Mouse (Mus musculus): Measurements from ENCODE around the gene S100a4.

- TF ChIP-seq MAX (IDR thresholded peaks at IDR 0.05; ENCODE audit: low read length), result no peak
- no peak for TF ChIP-seq CTCF (conservative IDR thresholded peaks at IDR 0.05 in 1 of 2, IDR thresholded peaks at IDR 0.05 in 1 of 2; ENCODE audit: low read depth in 2 of 2, low read length in 2 of 2)
- TF ChIP-seq POLR2A (IDR thresholded peaks at IDR 0.05; ENCODE audit: low read depth, low read length), result no peak
- TF ChIP-seq IRF4 (IDR thresholded peaks at IDR 0.05; ENCODE audit: low read depth, low read length), result no peak
- no peak for TF ChIP-seq JUND (conservative IDR thresholded peaks at IDR 0.05; ENCODE audit: low read depth, low read length)
- TF ChIP-seq ZNF384 (IDR thresholded peaks at IDR 0.05; ENCODE audit: low read depth, low read length), result no peak
- TF ChIP-seq E2F4 (IDR thresholded peaks at IDR 0.05; ENCODE audit: insufficient replicate concordance, low read depth, low read length), result no peak
- TF ChIP-seq MAZ (IDR thresholded peaks at IDR 0.05; ENCODE audit: low read depth, low read length), result no peak
- TF ChIP-seq USF1 (IDR thresholded peaks at IDR 0.05; ENCODE audit: low read depth, low read length), result no peak
Observed at GRCm38 (mm10) chr3:90614611-90615251, 11.2 kb downstream of the S100a4 start.

Measured in CH12.LX (cell line).